Mouse (Mus musculus) right cerebral cortex, postnatal 10 days (tissue): ENCODE measurements around the gene Rpap1.
"Not testable (repeated sequence)": the region's sequence is repeated elsewhere in the genome, so short reads cannot be mapped to it uniquely, and the experiment has no call there.

Experiments
- DNase-seq, 2 experiments: peaks; one replicate each; pipeline ENCODE4 v3.0.0; 2021; ENCODE audit warnings: low spot score in 2 of 2

Rpap1 gene

DNA sequence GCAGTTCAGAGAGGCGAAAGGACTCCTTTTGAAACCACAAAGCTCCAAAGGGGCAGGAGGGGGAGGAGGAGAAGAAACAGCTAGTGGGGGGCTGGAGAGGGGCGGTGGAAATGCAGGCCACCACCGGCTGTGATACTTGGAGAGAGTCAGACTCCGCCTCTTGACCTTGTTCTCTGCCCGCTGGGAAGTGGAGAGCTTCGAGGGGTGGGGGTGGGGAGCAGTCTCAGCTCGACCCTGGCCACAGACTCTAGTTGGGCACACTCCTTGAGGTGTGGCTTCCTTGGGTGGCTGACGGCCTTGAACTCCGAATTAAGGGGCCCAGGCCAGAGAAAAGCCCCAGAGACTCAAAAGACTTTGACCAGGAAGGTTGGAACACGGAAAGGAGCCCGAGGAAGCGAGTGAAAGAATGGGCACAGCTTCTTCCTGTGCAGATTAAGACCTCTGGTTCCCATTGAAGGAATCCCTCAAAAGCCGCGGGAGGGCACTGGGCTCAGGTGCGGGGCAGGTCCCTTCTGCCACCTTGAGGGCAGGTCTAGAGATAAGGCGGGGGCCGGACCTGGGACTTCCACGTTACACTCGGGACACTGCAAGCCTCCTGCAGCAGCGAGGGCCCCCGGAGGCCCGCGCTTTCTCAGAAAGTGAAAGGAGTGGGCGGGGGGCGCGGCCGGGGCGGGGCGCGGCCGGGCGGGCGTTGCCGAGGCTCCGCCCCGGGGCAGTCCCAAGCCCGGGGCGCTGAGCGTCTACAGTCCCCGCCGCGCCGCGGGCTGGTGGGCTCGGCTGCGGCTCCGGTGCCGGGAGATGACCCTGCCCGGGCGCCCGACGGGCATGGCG is 45.5 kb downstream of the Rpap1 start, which contains the start of gene Itpka:
Gene Itpka (plus strand): TSS at position 757 of the 831 bp plus-strand sequence.
- DNase-seq: peak in 1 of 2 experiments; percentile 64

DNA sequence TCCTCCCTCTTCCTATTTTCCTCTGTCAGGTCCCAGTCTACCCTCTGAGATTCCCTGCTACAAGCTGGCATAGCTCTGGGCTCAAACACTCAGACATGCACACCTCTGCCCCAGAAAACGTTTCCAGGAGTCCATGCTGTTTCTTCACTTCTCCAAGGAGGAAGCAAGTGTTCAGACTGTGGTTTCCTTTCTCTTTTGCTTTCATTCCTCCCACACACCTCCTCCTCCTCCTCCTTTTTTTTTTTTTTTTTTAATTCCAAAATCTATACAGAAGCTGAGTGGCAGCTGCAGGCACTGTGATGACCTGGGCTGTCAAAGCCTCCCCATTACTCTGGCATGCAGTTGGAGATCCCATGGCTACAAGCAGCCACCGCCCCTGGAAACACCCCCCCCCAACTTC is 46.8 kb downstream of the Rpap1 start:
- no peak for DNase-seq

GRCm38 (mm10) chr2:119737124-119737523 is 50.2 kb downstream of the Rpap1 start:
- DNase-seq: no peak

GRCm38 (mm10) chr2:119730735-119731134 is 56.6 kb downstream of the Rpap1 start:
- no peak for DNase-seq

DNA sequence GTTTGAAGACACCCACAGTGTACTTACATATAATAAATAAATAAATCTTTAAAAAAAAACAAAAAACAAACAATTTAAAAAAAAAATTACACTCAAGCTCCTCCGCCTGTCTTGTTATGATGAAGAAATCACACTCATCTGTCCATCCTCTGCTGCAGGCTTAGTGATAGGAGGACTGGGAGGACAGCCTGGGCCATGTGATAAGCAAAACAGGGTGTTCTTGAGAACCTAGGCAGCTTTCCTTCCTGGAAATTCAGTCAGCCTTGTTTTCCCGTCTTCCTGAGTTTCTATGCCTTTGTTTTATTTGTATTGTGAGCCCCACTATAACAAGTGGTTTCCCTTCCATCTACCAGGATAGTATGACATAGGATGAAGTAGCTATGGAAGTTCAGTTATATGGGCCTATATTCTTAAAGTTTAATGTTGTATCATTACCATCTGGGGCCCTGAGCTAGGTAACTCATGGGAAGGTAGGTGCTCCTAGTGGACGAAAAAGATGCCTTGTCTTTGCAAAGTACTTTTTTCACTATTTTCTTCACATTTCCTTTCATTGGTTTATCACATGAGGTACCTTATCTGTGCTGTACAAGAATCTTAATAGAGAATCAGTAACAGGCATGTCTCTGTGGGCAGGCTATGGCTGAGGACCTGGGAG is 59.4 kb downstream of the Rpap1 start:
- no peak for DNase-seq

DNA sequence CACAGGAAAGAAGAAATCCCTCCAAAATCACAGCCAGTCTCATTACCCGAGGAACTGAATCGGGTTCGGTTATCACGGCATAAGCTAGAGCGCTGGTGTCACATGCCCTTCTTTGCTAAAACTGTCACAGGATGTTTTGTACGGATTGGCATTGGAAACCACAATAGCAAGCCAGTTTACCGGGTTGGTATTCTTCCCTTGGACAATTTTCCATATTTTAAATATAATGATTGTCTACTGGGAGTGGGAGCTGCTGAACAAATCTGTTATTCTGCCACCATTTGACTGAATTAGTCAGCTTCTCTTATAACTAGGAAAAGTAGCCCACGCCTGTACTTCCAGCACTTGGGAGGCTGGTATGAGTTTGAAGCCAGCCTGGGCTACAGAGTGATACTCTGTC is 66.3 kb downstream of the Rpap1 start:
- no peak for DNase-seq

GRCm38 (mm10) chr2:119715868-119716267 is 71.5 kb downstream of the Rpap1 start:
- not testable (repeated sequence) for DNase-seq
